Mouse (Mus musculus) CH12.LX (cell line): ENCODE measurements at regions not wholly inside any gene's neighbourhood (a gene's known extent, or its start where the extent isn't known, plus 50 kb on each side); places are given as distances from the start of the nearest gene placed in this dataset.

Source experiments
- CHD2 ChIP-seq: IDR thresholded peaks from 2 replicates; pipeline ENCODE4 v1.6.1; 2011; ENCODE audit warnings: low read length, improper control_type of control experiment
- CTCF ChIP-seq, 2 experiments: IDR thresholded peaks in 1 of 2; conservative IDR thresholded peaks in 1 of 2; 2 replicates each; pipeline ENCODE4 v1.5.1; 2011 to 2012; ENCODE audit warnings: low read depth in 2 of 2, low read length in 2 of 2, improper control_type of control experiment in 1 of 2, inconsistent platforms in 1 of 2, mild to moderate bottlenecking in 1 of 2, moderate library complexity in 1 of 2
- E2F4 ChIP-seq: IDR thresholded peaks from 2 replicates; pipeline ENCODE4 v1.6.1; 2011; ENCODE audit warnings: low read depth, low read length, improper control_type of control experiment; ENCODE audit not compliant: insufficient replicate concordance
- EP300 ChIP-seq: IDR thresholded peaks from 2 replicates; pipeline ENCODE4 v1.6.1; 2011; ENCODE audit warnings: low read length, improper control_type of control experiment
- NELFE ChIP-seq: IDR thresholded peaks from 2 replicates; pipeline ENCODE4 v1.6.1; 2011; ENCODE audit warnings: low read depth, low read length, improper control_type of control experiment
- NRF1 ChIP-seq: IDR thresholded peaks from 2 replicates; pipeline ENCODE4 v1.6.1; 2014; ENCODE audit warnings: low read depth, mild to moderate bottlenecking, inconsistent platforms, low read length, improper control_type of control experiment, moderate library complexity
- POLR2A ChIP-seq: IDR thresholded peaks from 2 replicates; pipeline ENCODE4 v1.6.1; 2011; ENCODE audit warnings: low read depth, mild to moderate bottlenecking, improper control_type of control experiment, low read length
- POLR2AphosphoS2 ChIP-seq: IDR thresholded peaks from 2 replicates; pipeline ENCODE4 v1.6.1; 2011; ENCODE audit warnings: low read depth, low read length, improper control_type of control experiment
- RAD21 ChIP-seq: IDR thresholded peaks from 2 replicates; pipeline ENCODE4 v1.6.1; 2011; ENCODE audit warnings: low read depth, mild to moderate bottlenecking, low read length, improper control_type of control experiment, moderate library complexity
- TCF12 ChIP-seq: IDR thresholded peaks from 2 replicates; pipeline ENCODE4 v1.6.1; 2014; ENCODE audit warnings: low read depth, mild to moderate bottlenecking, inconsistent platforms, low read length, improper control_type of control experiment
- UBTF ChIP-seq: IDR thresholded peaks from 2 replicates; pipeline ENCODE4 v1.6.1; 2012; ENCODE audit warnings: low read depth, mild to moderate bottlenecking, inconsistent platforms, low read length, improper control_type of control experiment, moderate library complexity
- USF2 ChIP-seq: conservative IDR thresholded peaks from 2 replicates; pipeline ENCODE4 v1.6.1; 2011; ENCODE audit warnings: low read depth, low read length, improper control_type of control experiment
- ZC3H11A ChIP-seq: IDR thresholded peaks from 2 replicates; pipeline ENCODE4 v1.6.1; 2012; ENCODE audit warnings: low read depth, mild to moderate bottlenecking, inconsistent platforms, low read length, improper control_type of control experiment
- ZNF384 ChIP-seq: IDR thresholded peaks from 2 replicates; pipeline ENCODE4 v1.6.1; 2012; ENCODE audit warnings: low read depth, low read length, improper control_type of control experiment, inconsistent platforms

GRCm38 (mm10) chr16:93456706-93457425 is 147.0 kb downstream of the Setd4 start:
- no peak for TF ChIP-seq NELFE
- no peak for TF ChIP-seq ZNF384
- TF ChIP-seq CTCF (conservative IDR thresholded peaks at IDR 0.05 in 1 of 2, IDR thresholded peaks at IDR 0.05 in 1 of 2; ENCODE audit: low read depth in 2 of 2, low read length in 2 of 2) = no peak
- no peak for TF ChIP-seq CHD2
- no peak for TF ChIP-seq NRF1
- TF ChIP-seq E2F4 = no peak
- no peak for TF ChIP-seq RAD21
- no peak for TF ChIP-seq EP300
- no peak for TF ChIP-seq TCF12
- no peak for TF ChIP-seq POLR2A
- TF ChIP-seq ZC3H11A = no peak
- TF ChIP-seq UBTF = no peak
- no peak for TF ChIP-seq POLR2AphosphoS2
- TF ChIP-seq USF2 = no peak
